Mouse (Mus musculus) intestine, embryonic 14.5 days (tissue): ENCODE results near the gene Hist1h1b. TPM values are rescaled to one million over a fixed set of nuclear protein-coding genes. Genes with fewer than 3 reads are reported as not detected.
"Not testable (repeated sequence)": the region's sequence is repeated elsewhere in the genome, so short reads cannot be mapped to it uniquely, and the experiment has no call there.

Source experiments
- ATAC-seq: fragments of 200-750 bp; cut with Nextera tagmentation; replicated peaks from 2 replicates; pipeline ENCODE4 v1.8.0; 2017; ENCODE audit warnings: low read depth, moderate number of reproducible peaks, moderate TSS enrichment, moderate library complexity; ENCODE audit not compliant: low FRiP score, low TSS enrichment
- DNase-seq: peaks from one replicate; pipeline ENCODE4 v3.0.0-alpha.2; 2018; ENCODE audit warnings: low spot score
- H3K27ac ChIP-seq: fragments of 300-500 bp; sonication (generic); 2 replicates; pipeline ENCODE4 v1.5.1; 2014; ENCODE audit warnings: low read depth, mild to moderate bottlenecking, control low read depth
- H3K27me3 ChIP-seq: fragments of 300-500 bp; sonication (generic); replicated peaks from 2 replicates; pipeline ENCODE4 v1.6.1; 2014; ENCODE audit warnings: low read length, control low read depth; ENCODE audit not compliant: control insufficient read depth, insufficient read depth
- H3K36me3 ChIP-seq: fragments of 300-500 bp; sonication (generic); 2 replicates; pipeline ENCODE4 v1.6.1; 2014; ENCODE audit warnings: low read length, control low read depth; ENCODE audit not compliant: control insufficient read depth, insufficient read depth
- H3K4me1 ChIP-seq: fragments of 300-500 bp; sonication (generic); replicated peaks from 2 replicates; pipeline ENCODE4 v1.6.1; 2014; ENCODE audit warnings: low read length, control low read depth, mixed read lengths; ENCODE audit not compliant: control insufficient read depth, insufficient read depth
- H3K4me2 ChIP-seq: fragments of 300-500 bp; sonication (generic); 2 replicates; pipeline ENCODE4 v1.6.1; 2014; ENCODE audit warnings: low read length
- H3K4me3 ChIP-seq: fragments of 300-500 bp; sonication (generic); 2 replicates; pipeline ENCODE4 v1.5.1; 2014; ENCODE audit warnings: low read depth, low read length, control low read depth, mixed read lengths
- H3K9ac ChIP-seq: fragments of 300-500 bp; sonication (generic); 2 replicates; pipeline ENCODE4 v1.6.1; 2014; ENCODE audit warnings: mild to moderate bottlenecking, low read length
- H3K9me3 ChIP-seq: fragments of 300-500 bp; sonication (generic); 2 replicates; pipeline ENCODE4 v1.6.1; 2016; ENCODE audit warnings: low read length, control low read depth; ENCODE audit not compliant: control insufficient read depth
- WGBS: fragments of 180-500 bp; shearing (Covaris S2); extraction: QIAGEN DNeasy Blood & Tissue Kit; methylation state at CpG from one replicate; pipeline ENCODE4 v1.1.7; 2014; 5-methylcytosine and 5-hydroxymethylcytosine counted together
- polyA plus RNA-seq: library from polyadenylated mRNA; unstranded; fragments of >200 nt; fragmentation: Nextera tagmentation; extraction: Ambion mirVana; gene quantifications from 2 replicates; pipeline ENCODE4 v1.2.1, GENCODE M21; 2014

The Hist1h1b gene
- polyA plus RNA-seq: 16.0 and 16.8 TPM in 2 replicates

- WGBS: under 1% methylated on average over 44 of the region's 44 CpGs
- H3K36me3 ChIP-seq: no peaks in the 10 kb centered on the region
- H3K9me3 ChIP-seq: no peaks in the 10 kb centered on the region
- DNase-seq (peak; percentile 91), ATAC-seq (peak; percentile 43)
- H3K4me1 ChIP-seq: peaks cover 14% of the 10 kb centered on the region
- peak within 1 kb of the TSS; percentile 61 for H3K4me3 ChIP-seq
- peak within 1 kb of the TSS; percentile 95 for H3K4me2 ChIP-seq
- H3K9ac ChIP-seq: peak within 1 kb of the TSS; percentile 97
- H3K27ac ChIP-seq: peak within 1 kb of the TSS; percentile 97
- H3K27me3 ChIP-seq: no peaks in the 10 kb centered on the region
Measured at GRCm38 (mm10) chr13:21779767-21780731, at the start of gene Hist1h1b. Hist1h1b (minus strand) TSS chr13:21780625.

- peak; percentile 39 for DNase-seq
- WGBS: 59% methylated on average over 3 of the region's 3 CpGs
- Histone ChIP-seq H3K27ac (no peak overlapping the region), H3K36me3 (no peaks in the 10 kb centered on the region), H3K9ac (no peak overlapping the region), H3K9me3 (no peaks in the 10 kb centered on the region), H3K4me3 (no peak overlapping the region), H3K4me1 (no peaks in the 10 kb centered on the region), H3K4me2 (no peak overlapping the region), H3K27me3 (no peaks in the 10 kb centered on the region)
- ATAC-seq: no peak
Measured at GRCm38 (mm10) chr13:21828511-21828910, 48.1 kb upstream of the Hist1h1b start.

DNA sequence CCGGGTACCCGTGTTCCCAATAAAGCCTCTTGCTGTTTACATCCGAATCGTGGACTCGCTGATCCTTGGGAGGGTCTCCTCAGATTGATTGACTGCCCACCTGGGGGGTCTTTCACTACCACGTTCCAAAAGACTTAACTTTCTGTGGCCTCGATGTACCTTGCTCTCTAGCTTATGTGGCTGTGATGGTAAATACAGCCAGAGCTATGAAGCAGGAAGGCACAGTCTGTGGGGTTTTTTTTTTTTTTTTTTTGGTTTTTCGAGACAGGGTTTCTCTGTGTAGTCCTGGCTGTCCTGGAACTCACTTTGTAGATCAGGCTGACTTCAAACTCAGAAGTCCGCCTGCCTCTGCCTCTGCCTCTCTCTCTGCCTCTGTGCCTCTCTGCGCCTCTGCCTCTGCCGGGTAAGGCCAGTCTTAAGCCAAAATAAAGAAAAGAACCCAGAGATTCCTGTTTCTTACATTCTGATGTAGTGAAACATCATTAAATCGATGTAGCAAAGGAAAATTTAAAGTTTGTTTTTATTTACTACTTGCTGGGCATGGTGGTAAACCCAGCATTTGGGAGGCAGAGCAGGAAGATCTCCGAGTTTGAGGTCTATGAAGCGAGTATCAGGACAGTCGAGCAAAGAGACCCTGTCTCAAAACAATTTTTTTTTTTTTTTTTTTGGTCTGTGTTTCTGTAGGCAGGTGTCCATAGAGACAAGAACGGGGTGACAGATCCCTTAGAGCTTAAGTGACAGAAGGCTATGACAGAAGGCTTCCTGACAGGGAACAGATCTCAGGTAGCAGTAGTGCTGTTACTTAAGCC lies 39.9 kb upstream of the Hist1h1b start:
- not testable (repeated sequence) for H3K4me2 ChIP-seq, H3K4me3 ChIP-seq, DNase-seq, H3K27me3 ChIP-seq, H3K27ac ChIP-seq, H3K9ac ChIP-seq, H3K9me3 ChIP-seq, ATAC-seq, H3K4me1 ChIP-seq, H3K36me3 ChIP-seq
- WGBS: 78% methylated on average over 6 of the region's 16 CpGs

DNA sequence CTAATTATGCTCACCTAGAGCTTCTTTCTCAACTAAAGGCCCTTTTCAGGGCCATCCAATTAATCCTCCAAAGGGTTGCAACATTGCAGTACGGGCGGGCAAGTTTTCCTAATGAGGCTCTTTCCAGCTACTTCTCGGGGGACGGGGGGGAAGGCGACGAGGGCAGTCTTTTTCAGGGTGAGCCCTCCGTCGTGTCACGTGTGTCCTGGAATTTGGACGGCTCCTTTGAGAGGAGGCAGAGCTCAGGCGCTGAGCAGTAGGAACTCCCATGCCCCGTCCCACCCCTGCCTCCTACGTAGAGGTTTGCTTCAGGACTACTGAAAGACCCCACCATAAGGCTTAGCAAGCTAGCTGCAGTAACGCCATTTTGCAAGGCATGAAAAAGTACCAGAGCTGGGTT lies 31.7 kb upstream of the Hist1h1b start:
- peak overlapping the region; percentile 34; the same call in 1 of the 2 replicates for H3K4me2 ChIP-seq
- ATAC-seq: peak; percentile 68
- H3K4me1 ChIP-seq, H3K9ac ChIP-seq, DNase-seq, H3K36me3 ChIP-seq, H3K4me3 ChIP-seq, H3K27me3 ChIP-seq, H3K9me3 ChIP-seq, H3K27ac ChIP-seq: not testable (repeated sequence)
- 0% methylated on average over 11 of the region's 14 CpGs for WGBS

GRCm38 (mm10) chr13:21811539-21811938 lies 31.1 kb upstream of the Hist1h1b start, which contains the start of gene Hist1h4m:
Hist1h4m (plus strand) TSS chr13:21811746.
- not testable (repeated sequence) for DNase-seq, H3K4me3 ChIP-seq, H3K4me1 ChIP-seq, H3K9me3 ChIP-seq, H3K27me3 ChIP-seq, H3K27ac ChIP-seq, H3K36me3 ChIP-seq, H3K9ac ChIP-seq
- no CpG with 5 or more reads among the region's 24 CpGs for WGBS
- ATAC-seq: peak; percentile 70
- H3K4me2 ChIP-seq: peak within 1 kb of the TSS; percentile 34; the same call in 1 of the 2 replicates

- WGBS: no CpG with 5 or more reads among the region's 8 CpGs
- not testable (repeated sequence) for H3K9me3 ChIP-seq, H3K4me3 ChIP-seq, H3K36me3 ChIP-seq, H3K27ac ChIP-seq, DNase-seq, H3K9ac ChIP-seq, H3K4me2 ChIP-seq, H3K4me1 ChIP-seq, H3K27me3 ChIP-seq
- ATAC-seq: peak; percentile 38
Measured at GRCm38 (mm10) chr13:21811074-21811473, 30.6 kb upstream of the Hist1h1b start.

DNA sequence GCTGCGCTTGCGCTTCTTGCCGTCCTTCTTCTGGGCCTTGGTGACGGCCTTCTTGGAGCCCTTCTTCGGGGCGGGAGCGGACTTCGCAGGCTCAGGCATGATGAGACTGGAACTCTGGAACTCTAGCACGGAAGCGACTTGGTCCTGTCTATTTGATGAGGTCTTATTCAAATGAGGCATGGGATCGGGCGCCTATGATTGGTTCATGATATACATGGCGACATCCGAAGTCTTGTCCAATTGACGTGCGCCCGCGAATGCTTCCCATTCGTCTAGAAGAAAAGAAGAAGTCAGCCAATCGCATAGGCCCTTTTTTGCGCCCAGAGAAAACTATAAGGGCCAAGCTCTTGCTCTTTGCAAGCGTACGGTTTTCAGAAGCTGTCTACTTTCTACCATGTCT lies 29.6 kb upstream of the Hist1h1b start, which contains the start of the genes Hist1h2bq and Hist1h2ao:
Gene Hist1h2bq (minus strand): TSS at position 125 of the 400 bp plus-strand sequence.
Gene Hist1h2ao (plus strand): TSS at position 393 of the 400 bp plus-strand sequence.
- peak; percentile 93 for ATAC-seq
- not testable (repeated sequence) for DNase-seq, H3K27me3 ChIP-seq, H3K4me3 ChIP-seq, H3K4me2 ChIP-seq, H3K36me3 ChIP-seq, H3K4me1 ChIP-seq, H3K9ac ChIP-seq, H3K9me3 ChIP-seq, H3K27ac ChIP-seq
- no CpG with 5 or more reads among the region's 23 CpGs for WGBS

DNA sequence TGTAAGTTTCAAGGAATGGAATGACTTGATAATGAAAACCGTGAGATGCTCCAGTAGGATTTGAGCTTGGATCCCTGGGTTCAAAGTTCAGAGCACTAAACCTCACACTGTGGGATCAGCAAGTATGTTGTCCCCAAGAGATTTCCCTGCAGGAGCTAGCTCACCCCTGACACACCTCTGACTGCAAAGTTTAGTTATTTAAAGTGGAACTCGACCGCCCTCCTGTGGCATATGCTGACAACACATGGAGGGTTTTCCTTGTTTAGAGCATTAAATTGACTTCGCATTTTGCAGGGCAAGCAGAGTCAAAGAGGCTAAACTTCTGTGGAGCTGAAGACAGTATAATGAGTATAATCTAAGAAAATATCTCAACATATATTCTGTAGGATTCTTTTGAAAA lies 22.6 kb upstream of the Hist1h1b start:
- ATAC-seq: peak; percentile 74; the same call in 1 of the 2 replicates
- H3K27ac ChIP-seq, H3K4me2 ChIP-seq, H3K9me3 ChIP-seq, H3K36me3 ChIP-seq, H3K4me3 ChIP-seq, H3K4me1 ChIP-seq, H3K27me3 ChIP-seq, DNase-seq, H3K9ac ChIP-seq: not testable (repeated sequence)
- no CpG with 5 or more reads among the region's 4 CpGs for whole genome bisulfite sequencing
